Mouse (Mus musculus) heart, adult 11 months (tissue): ENCODE data around the gene Fbxl19.

Experiments
- DNase-seq: peaks from one replicate; pipeline ENCODE4 v3.0.0; 2022

Gene Fbxl19

DNA sequence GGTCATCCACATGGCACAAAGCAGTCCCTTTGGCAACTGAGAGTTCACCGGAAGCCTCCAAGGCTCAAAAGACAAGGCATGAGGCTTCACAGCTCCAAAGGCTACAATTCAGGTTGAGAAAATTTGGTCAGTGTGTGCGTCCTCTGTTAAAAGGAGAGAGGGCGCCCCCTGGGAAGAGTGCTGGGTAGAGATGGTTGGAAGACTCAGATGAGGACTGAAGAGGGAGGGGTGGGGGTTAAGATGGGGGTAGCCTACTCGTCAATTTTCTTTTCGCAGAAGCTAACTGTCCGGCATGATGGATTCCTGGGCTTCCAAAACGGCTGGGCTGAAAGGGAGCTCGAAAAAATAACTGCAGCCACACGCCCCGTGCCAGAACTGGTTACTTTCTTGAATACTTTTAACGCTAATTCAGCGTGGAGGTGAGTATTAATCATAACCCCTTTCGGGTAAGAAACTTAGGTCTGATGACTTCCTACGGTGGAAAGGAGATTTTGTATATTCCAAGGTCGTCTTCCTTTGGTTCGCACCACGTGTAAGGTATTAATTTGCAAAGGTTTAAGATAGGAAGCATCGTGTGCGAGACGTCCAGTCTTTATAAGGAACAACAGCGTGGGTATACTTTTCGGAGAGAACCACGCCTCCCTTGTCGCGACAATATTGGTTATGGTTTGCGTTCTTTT is at the start of gene Fbxl19:
Gene Fbxl19, plus strand, starts transcription at position 178 of the 680 bp plus-strand sequence.
- DNase-seq: peak; percentile 96

DNA sequence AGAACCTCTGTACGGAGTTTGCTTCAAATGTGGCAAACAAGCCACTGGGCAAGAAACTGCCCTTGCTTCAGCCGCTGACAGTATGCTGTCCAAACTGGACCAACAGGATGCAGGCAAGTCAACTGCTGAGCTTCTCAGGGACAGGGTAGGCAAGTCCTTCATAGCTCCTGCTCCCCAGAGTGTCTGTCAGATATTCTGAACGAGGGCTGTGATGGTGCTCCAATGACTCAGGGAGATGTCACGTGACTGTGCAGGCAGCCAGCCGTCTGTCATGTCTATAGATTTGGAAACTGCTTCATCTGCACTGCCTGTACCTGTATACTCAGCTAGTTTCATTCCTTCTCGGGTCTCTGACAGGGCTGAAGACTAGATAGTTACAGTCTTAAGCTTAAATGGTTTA is 45.4 kb upstream of the Fbxl19 start:
- peak; percentile 64 for DNase-seq

DNA sequence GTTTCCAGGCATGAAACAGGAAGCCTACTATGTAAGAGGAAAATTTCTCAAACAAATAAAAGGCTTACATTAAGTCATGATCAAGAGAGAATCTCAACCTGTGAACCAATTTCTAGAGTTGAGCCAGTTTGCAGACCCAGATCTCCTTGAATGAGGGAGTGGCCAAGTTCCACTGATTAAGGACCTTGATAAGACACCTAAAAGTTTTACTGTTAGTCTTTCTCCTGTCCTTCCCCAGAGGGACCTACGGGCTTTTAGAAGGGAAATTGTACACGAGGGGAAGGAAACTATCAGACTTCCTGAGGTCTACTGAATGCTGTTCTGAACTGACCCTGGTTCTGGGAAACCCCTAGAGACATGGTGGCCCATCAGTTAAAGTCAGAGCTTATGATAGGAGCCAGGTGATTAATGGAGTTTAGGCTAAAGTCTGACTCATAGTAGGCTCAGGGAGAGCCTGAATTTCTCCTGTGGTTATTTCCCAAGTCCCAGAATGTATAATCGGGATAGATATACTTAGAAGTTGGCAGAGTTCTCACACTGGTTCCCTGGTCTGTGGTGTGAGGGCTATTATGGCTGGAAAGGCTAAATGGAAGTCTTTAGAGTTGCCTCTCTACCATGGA is 43.5 kb upstream of the Fbxl19 start:
- DNase-seq: peak; percentile 49

DNA sequence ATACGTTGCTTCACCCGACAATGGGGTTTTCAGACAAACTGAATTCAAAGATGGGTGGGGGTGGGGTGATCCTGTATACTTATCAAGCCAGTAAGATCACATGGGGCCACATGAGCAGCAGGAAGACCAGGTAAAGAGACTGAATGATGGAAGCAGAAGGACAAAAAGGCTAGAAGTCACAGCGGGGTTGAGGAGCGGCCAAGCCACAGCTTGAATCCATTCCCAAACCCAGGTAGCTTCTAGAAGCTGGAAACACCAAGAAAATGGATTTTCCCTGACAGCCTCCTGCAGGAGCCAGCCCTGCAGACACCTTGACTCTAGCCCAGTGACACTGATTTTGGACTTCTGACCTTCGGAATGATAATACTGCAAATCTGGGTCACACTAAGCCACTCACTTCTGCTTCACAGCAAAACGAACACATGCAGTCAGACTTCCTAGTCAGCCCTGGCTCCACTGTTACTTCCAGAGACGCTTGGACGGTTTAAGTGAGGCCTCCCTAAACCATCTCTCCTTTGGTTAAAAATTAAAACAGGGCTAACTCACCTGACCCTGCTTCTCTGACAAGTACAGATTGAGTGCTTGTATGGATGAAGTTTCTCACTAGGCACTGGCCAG is 40.7 kb upstream of the Fbxl19 start:
- peak; percentile 85 for DNase-seq

DNA sequence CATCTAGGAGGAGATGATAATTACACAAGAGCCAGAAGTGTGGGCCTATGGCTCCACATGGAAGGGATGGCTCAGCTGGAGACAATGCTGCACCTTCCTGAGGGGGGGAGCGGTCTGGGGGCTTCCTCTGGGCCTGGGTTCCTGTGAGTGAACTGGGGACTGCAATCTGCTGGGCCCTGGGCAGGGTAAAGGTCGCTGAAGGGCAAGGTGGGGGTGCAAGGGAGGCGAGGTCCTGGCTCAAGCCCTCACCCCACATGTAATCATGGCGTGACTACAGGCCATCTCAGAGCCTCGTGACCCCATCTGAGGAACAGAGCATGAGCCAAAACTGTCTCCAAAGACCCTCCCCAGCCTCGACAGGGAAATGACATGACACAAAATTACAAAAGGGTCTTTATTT is 39.7 kb upstream of the Fbxl19 start:
- peak; percentile 88 for DNase-seq

DNA sequence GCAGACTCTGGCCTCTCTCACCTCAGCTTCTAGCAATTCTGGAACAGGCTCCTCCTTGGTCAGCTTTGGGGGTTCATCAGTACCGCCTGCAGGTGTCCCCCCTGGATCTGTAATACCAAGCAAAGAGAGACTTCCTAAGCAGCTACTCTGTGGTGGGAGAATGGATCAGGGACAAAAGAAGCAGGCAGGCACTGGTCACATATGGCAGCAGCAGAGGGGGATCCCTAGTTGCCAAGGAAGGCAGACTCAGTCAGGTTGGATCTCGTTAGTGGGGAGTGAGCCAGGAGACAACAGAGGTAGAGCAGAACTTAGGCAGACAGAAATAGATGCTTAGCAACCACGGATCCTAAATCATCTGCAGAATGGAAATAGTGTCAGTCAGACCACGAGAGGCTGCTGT is 38.6 kb upstream of the Fbxl19 start:
- DNase-seq: peak; percentile 85

DNA sequence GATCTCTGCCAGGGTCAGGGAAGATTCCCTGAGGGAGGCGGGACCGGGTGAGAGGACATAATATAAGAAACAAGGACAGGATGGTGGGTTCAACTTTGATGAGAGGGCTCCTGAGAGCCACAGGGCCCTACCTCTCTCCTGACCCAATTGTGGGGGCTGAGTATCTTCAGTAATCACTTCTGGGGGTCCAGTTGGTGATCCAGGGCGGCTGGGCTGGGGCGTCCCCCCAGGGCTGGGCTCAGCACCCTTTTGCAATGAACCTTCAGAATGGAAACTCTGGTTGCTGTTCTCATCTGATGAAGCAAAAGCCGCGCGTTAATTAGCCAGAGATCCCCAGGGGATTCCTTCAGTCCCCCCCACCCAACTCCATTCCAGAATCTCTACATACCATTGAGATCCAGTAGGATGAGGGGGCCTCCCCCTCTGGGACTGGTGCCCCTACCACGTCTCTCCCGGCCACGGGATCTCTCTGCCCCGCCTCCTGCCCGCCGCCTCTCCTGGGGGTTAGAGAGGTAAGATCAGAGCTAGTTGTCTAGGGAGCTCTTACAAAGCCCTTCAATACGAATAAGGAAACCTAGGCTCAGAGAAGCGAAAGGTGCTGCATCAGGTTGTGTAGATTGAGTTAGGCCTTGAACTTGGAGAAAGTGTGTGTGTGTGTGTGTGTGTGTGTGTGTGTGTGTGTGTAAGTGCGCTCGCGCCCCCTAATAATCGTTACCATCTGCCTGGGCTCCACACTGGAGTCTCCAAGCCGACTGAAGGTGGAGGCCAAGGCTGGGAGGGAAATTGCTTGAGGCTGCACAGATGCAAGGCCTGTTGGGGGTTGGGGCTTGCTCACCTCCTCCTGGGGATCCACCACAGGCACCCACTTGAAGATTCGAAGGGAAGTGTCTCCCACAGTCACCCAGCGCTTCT is 37.0 kb upstream of the Fbxl19 start:
- peak; percentile 91 for DNase-seq

DNA sequence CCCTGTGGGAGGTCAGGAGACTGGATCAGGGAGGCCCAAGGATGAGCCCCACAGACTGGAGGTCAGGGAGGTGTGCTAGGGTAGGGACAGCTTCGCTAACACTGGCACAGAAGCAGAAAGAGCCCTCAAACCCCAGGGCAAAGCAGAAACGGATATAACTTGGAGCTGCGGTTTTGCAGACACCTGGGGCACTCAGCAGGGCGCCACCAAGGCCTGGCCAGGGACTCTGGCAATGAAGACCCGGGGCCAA is 36.5 kb upstream of the Fbxl19 start:
- DNase-seq: no peak

DNA sequence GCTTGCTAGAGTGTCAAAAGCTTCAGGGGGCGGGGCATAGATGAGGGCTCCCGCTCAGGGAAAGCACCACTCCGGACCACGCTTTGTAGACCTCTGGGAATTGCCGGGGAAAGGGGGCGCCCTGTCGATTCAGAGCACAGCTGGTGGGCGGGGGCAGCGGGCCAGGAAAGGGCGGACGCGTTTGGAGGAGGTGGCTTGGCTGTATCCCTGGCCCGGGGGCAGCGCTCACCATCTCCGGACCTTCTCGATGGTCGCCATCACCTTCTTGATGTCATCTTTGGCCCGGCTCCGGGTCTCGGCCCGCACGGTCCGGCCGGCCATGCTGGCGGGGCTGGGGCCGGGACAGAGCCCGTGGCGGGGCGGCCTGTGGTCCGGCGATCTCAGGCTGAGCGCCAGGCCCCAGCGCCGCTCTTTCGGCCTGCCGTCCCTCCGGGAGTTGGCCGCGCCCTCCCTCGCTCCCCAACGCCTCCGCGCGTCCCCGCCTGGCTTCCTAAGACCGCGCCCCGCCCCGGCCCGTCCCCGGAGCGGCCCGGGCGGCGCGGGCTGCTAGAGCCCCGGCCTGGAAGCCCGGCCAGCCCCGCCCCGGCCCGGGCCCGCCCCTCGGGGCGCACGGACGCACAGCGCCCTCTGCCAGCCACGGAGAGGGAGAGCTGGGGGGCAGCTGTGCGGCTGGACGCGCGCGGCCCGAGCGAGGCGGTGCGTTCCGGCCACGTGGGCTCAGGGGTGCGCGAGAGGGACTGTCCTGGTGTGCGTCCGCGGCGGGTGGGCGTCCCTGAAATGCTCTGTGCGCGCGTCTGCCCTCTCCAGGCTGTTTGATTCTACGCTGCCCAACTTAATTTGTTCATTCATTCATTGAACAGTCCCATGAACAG is 35.9 kb upstream of the Fbxl19 start, which contains the start of gene Bcl7c:
Gene Bcl7c, minus strand, starts transcription at position 727 of the 872 bp plus-strand sequence.
- DNase-seq: peak; percentile 99

DNA sequence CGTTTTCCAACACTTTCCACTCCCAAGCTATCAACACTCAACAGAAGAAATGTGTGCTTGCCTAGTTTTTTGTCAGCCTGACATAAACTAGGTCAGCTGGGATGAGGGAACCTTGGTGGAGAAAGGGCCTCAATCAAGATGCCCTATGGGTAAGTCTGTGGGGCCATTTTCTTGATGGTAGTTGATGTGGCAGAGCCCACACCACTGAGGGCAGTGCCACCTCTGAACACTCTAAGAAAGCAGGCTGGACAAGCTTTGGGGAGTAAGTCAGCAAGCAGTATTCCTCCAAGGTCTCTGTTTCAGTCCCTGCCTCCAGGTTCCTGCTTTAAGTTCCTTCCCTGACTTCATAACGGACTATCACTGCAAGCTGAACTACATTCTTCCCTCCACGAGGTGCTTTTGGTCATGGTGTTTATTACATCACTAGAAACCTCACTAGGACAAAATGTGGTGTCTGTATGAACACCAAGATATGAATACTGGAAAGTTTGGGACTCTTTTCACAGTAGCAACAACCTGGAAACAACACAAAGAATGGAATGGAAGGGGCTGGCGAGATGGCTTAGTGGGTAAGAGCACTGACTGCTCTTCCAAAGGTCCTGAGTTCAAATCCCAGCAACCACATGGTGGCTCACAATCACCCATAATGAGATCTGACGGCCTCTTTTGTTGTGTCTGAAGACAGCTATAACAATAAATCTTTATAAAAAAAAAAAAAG is 34.9 kb upstream of the Fbxl19 start:
- DNase-seq: peak; percentile 91

DNA sequence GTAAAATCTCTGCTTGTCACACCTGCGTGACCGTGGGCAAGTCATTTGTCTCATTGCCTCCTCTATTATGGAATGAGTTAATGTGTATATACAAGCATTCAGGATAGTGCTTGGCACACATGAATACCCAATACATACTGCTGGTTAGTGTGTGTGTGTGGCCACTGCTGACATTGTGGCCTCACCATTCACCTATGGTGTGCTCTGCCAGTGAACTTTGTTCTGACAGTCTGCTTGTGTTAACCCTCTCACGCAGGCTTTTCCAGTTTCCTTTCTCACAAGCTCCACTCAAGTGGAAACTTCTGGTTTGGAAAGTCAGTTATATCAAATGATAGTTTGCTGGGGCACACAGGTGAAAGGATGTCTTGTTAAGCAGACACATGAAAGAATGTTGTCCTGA is 33.3 kb upstream of the Fbxl19 start:
- DNase-seq: peak; percentile 67

DNA sequence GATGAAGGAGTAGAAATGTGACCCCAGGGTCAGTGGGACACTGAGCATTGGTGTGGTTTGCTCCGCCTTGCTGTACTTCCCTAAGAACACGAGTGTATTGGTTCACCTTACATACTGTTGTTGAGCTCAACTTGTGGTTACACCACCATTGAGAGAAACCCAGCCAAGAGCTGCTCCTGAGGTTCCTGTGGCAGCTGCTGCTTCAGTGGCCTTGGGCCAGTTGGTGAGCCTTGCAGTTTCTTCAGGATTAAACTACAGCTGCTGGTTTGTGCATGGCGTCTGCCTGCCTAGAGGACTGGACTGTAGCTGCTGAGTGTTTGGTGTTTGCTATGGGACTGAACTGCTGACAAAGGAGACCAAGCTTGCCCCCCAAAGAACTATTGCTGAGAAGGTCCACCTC is 32.9 kb upstream of the Fbxl19 start:
- peak; percentile 78 for DNase-seq

DNA sequence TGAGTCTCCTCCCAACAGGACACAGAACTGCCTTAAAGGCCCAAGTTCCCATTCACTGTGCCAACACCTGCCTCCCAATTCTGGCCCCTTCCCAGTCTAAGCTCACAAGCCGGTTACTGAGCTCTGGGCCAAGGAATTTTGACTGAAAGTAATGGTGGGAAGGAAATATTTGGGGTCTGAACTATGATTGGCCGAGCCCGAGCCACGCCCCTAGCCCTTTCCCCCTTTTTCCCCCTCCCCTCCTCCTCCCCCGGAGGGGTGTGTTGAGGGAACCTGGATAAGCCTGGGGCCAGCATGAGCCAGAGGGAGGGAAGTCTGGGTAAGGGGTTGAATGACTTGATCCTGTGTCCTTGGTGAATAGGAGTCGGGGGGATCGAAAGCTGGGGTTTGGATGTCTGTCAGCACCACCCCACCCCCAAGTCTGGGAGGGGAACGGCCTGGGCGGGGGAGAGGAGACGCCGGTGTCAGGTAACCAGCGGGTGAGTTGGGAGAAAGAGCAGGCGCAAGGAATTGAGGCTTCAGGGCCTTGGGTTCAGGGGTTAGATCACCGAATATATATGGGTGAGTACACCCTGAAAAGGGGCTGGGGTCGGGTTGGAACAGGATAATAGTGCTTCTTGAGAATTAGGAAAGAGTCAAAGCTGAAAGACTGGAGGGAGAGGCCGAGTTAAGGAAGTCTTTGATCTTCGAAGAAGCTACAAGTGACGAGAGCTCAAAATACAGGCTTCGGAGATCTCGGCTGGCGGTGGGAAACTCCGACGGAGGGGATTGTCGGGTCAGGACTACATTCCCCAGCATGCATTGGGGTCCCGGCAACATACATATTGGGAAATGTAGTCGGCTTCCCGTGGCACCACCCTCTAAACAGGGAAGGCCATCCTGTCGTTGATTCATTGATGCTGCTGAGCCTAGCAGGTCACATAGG is 31.6 kb upstream of the Fbxl19 start, which contains the start of gene Ctf1:
Gene Ctf1, plus strand, starts transcription at position 276 of the 925 bp plus-strand sequence.
- peak; percentile 98 for DNase-seq

DNA sequence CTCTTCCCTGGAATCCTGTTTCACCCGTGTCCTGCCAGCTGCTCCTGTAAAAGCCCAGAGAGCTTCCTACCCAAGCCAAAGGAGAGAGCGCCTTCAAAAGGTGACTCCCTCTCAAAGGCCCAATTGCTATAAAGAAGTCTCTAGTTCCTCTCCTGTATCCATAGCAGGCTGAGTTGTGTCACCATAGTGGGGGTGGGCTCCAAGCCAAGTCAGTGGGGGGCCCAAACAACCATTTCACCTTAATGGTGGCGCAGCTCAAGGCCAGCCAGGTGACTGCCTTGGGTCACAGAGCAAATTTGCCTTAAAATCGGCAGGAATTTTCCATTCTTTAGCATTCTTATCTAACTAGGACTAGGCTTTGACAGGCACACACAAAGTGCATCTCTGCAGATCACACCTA is 29.5 kb upstream of the Fbxl19 start:
- DNase-seq: peak; percentile 80

DNA sequence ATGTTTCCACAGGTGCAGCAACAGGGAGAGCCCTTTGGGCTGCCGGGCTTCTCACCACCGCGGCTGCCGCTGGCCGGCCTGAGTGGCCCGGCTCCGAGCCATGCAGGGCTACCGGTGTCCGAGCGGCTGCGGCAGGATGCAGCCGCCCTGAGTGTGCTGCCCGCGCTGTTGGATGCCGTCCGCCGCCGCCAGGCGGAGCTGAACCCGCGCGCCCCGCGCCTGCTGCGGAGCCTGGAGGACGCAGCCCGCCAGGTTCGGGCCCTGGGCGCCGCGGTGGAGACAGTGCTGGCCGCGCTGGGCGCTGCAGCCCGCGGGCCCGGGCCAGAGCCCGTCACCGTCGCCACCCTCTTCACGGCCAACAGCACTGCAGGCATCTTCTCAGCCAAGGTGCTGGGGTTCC is 27.4 kb upstream of the Fbxl19 start:
- DNase-seq: peak; percentile 94

DNA sequence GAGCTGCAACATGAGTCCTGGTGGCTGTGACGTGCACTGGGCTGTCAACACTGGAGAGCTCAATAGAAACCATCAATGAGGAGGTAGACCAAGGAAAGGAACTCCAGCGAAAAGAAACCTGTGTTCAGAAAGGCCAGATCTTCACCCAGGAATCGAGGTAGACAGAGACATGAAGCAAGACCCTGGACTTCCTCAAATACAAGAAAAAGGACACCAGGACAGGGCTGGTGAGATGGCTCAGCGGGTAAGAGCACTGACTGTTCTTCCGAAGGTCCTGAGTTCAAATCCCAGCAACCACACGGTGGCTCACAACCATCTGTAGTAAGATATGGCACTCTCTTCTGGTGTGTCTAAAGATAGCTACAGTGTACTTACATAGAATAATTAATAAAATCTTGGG is 26.0 kb upstream of the Fbxl19 start:
- peak; percentile 40 for DNase-seq

DNA sequence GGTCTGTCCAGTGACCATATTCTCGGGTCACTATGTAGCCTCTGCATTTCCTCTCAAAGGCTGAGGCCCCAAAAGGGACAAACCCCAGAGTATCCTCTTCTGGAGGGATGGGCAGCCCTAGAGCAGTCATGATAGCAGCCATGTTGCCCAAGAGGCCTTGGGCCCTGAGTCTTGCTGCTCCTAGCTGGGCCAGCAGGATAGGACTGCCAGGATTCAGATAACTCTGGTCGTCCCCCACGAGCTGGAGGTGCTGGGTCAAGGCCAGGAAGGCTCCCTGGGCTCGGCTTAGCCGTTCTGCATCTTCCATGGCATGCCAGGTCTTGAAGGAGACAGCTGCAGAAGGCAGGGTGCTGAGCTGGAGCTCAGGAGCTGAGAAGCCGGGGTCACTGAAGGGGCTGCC is 25.1 kb upstream of the Fbxl19 start:
- DNase-seq: peak; percentile 86

DNA sequence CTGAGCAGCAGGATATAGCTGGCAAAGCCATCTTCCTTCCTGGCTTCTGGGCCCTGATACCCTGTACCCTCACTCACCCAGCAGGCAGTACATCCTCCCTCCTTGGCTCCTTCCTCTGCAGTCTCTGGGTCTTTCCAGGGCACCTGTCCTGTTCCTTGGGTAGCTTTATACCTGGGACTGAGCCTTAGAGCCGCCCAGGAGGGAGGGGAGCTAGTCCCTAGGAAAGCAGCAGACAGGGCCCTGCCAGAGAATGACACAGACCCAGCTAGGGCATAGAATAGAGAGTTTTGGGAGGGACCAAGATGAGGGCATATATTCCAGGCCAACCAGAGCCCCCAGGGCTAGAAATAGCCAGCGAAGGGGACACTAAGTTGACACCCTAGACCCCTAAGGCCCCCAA is 18.9 kb upstream of the Fbxl19 start:
- no peak for DNase-seq

DNA sequence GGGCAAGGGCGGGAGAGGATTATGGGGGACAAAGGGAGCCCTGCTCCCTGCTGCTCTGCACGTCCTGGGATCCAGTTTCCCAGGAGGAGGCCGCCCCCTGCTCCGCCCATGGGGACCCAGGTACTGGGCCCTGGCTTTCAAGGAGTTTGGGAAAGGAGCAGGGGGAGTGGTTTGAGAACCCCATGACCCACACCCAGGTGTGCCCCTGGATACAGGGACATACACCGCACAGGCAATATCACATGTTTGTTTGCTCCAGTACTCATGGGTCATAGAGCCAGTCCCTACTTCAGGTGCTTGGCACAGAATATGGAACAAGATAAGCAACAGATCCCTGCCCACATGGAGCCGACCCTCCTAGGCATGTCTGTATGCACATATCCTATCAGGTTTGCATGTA is 18.4 kb upstream of the Fbxl19 start:
- DNase-seq: no peak

DNA sequence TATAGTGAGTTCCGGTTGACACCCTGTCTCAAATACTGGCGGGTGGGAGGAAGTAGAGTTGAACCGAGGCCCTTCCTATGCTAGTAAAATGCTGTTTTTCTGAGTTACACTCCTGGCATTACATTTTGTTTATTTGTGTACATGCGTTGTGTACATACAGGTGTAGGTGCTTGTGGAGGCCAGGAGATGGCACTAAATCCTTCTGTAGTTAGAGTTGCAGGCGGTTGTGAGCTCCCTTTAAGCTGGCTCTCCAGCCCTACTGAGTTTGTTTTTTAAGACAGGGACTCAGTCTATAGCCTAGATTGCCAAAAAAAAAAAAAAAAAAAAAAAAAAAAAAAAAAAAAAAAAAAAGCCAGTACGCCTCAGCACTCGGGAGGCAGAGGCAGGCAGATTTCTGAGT is 16.4 kb upstream of the Fbxl19 start:
- no peak for DNase-seq

DNA sequence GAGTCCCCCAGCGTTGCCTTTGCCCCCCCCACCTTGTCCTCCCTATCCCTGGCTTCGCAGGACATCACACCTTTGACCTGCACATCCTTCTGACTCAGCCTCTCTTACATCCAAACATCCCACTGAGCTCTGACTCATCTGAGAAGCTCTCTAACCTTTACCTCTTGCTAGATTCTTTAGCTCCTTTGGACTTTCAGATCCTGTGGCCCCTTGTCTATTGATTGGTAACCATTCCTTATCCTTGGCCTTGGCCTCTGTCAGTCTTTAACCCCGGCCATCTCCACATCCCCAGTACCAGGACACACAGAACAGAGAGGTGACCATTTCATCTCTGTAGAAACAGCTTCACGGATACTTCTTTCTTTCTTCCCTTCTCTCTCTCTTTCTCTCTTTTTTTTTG is 14.2 kb upstream of the Fbxl19 start:
- no peak for DNase-seq
